Mouse (Mus musculus) left cerebral cortex, postnatal 14 days (tissue): ENCODE measurements around the gene Eif6. TPM values are rescaled to one million over a fixed set of nuclear protein-coding genes. Genes with fewer than 3 reads are reported as not detected.
"Not testable (repeated sequence)": the region's sequence is repeated elsewhere in the genome, so short reads cannot be mapped to it uniquely, and the experiment has no call there.

Experiments used
- DNase-seq, 2 experiments: peaks; one replicate each; pipeline ENCODE4 v3.0.0; 2021 to 2022; ENCODE audit warnings: low spot score in 2 of 2, mixed read lengths in 1 of 2
- intact Hi-C: fragments of 180-260 bp; cut with DNase I; formaldehyde crosslinking; loops from one replicate; pipeline ENCODE4 v1.15.1; 2025
- long read RNA-seq, 2 experiments: library from polyadenylated mRNA; stranded (forward); transcript quantifications; one replicate each; pipeline ENCODE4 v2.0.0; 2021
- total RNA-seq, 2 experiments: library from RNA; stranded (reverse); gene quantifications; 2 replicates each; pipeline ENCODE4 v1.2.3; 2021

Eif6 gene
- total RNA-seq: 10 to 100 TPM; 65.3 to 67.6 TPM
- long read RNA-seq, experiment 1, transcript Eif6-201 (6 exons, 1,500 nt): major isoform, 108 of 116 reads
- long read RNA-seq, experiment 1, partial matches to known transcripts: 4 of 116 reads
- long read RNA-seq, experiment 1, other reads (novel, unspliced or antisense): 0 of 116 reads
- long read RNA-seq, experiment 2, transcript Eif6-201 (6 exons, 1,500 nt): major isoform, 56 of 65 reads
- long read RNA-seq, experiment 2, partial matches to known transcripts: 3 of 65 reads
- long read RNA-seq, experiment 2, other reads (novel, unspliced or antisense): 4 of 65 reads

GRCm38 (mm10) chr2:155826630-155827424 lies at the start of gene Eif6:
Eif6 (minus strand) TSS chr2:155826925.
- DNase-seq: peak; percentile 80 to 83
- intact Hi-C loops: no loop called here

- intact Hi-C loops: no loop called here
- no peak for DNase-seq
These were observed 46.9 kb upstream of the Eif6 start for GRCm38 (mm10) chr2:155873636-155874035.

GRCm38 (mm10) chr2:155872930-155873507 lies 46.3 kb upstream of the Eif6 start:
- DNase-seq: no peak
- intact Hi-C loops: no loop called here

GRCm38 (mm10) chr2:155872486-155872885 lies 45.8 kb upstream of the Eif6 start:
- DNase-seq: no peak
- intact Hi-C loops: no loop called here

- intact Hi-C loops: no loop called here
These were observed 43.0 kb upstream of the Eif6 start for GRCm38 (mm10) chr2:155869772-155870171.

GRCm38 (mm10) chr2:155868320-155868719 lies 41.6 kb upstream of the Eif6 start:
- intact Hi-C loops: no loop called here
- no peak for DNase-seq

More at GRCm38 (mm10) chr2:155869772-155870171, 43.0 kb upstream of the Eif6 start:
- no peak for DNase-seq

GRCm38 (mm10) chr2:155863301-155863867 lies 36.7 kb upstream of the Eif6 start:
- DNase-seq: no peak
- intact Hi-C loops: no loop called here

GRCm38 (mm10) chr2:155862573-155863300 lies 36.0 kb upstream of the Eif6 start:
- intact Hi-C loops: no loop called here
- peak; percentile 42 to 46 for DNase-seq

GRCm38 (mm10) chr2:155861581-155861980 lies 34.9 kb upstream of the Eif6 start:
- intact Hi-C loops: no loop called here
- DNase-seq: no peak

GRCm38 (mm10) chr2:155860102-155860501 lies 33.4 kb upstream of the Eif6 start:
- intact Hi-C loops: no loop called here

GRCm38 (mm10) chr2:155852536-155852935 lies 25.8 kb upstream of the Eif6 start:
- DNase-seq: no peak
- intact Hi-C loops: no loop called here

More at GRCm38 (mm10) chr2:155860102-155860501, 33.4 kb upstream of the Eif6 start:
- no peak for DNase-seq

- intact Hi-C loops: no loop called here
These were observed 23.4 kb upstream of the Eif6 start for GRCm38 (mm10) chr2:155850120-155850519.

GRCm38 (mm10) chr2:155849464-155849863 lies 22.7 kb upstream of the Eif6 start:
- intact Hi-C loops: loop anchor here (2.0 kb wide), 1 partner anchor 97 kb away; no protein-coding TSS in a partner anchor
- no peak for DNase-seq

More at GRCm38 (mm10) chr2:155850120-155850519, 23.4 kb upstream of the Eif6 start:
- no peak for DNase-seq

- intact Hi-C loops: loop anchor here (2.0 kb wide), 1 partner anchor 99 kb away; no protein-coding TSS in a partner anchor
These were observed 21.6 kb upstream of the Eif6 start for GRCm38 (mm10) chr2:155848291-155848690.

GRCm38 (mm10) chr2:155846930-155847329 lies 20.2 kb upstream of the Eif6 start:
- no peak for DNase-seq
- intact Hi-C loops: no loop called here

More at GRCm38 (mm10) chr2:155848291-155848690, 21.6 kb upstream of the Eif6 start:
- DNase-seq: peak; percentile 77 to 90

GRCm38 (mm10) chr2:155838961-155839360 lies 12.2 kb upstream of the Eif6 start:
- DNase-seq: no peak
- intact Hi-C loops: no loop called here

GRCm38 (mm10) chr2:155837961-155838360 lies 11.2 kb upstream of the Eif6 start:
- DNase-seq: no peak
- intact Hi-C loops: no loop called here

- intact Hi-C loops: no loop called here
- DNase-seq: no peak
These were observed 8.0 kb upstream of the Eif6 start, which contains the start of gene Fam83c for GRCm38 (mm10) chr2:155834732-155835131. Fam83c (minus strand) TSS chr2:155834854.

- intact Hi-C loops: not testable (repeated sequence)
These were observed 5.4 kb upstream of the Eif6 start for GRCm38 (mm10) chr2:155832087-155832486.

More at GRCm38 (mm10) chr2:155832087-155832486, 5.4 kb upstream of the Eif6 start:
- not testable (repeated sequence) for DNase-seq
